Mouse (Mus musculus) liver, adult 2 months (tissue): ENCODE data around the gene Dnal1. TPM values are rescaled to one million over a fixed set of nuclear protein-coding genes. Genes with fewer than 3 reads are reported as not detected.

ENCODE experiments used
- DNase-seq: peaks from one replicate; pipeline ENCODE4 v3.0.0-alpha.2; 2011; ENCODE audit warnings: low read depth, low spot score; ENCODE audit errors: extremely low read depth
- H3K27ac ChIP-seq: fragments of 200-500 bp; replicated peaks from 2 replicates; pipeline ENCODE4 v1.5.1; 2012; ENCODE audit warnings: low read depth, mild to moderate bottlenecking, control low read depth, inconsistent platforms, low read length; ENCODE audit not compliant: insufficient read depth
- H3K27me3 ChIP-seq: fragments of 200-500 bp; 2 replicates; pipeline ENCODE4 v1.6.1; 2012; ENCODE audit warnings: mild to moderate bottlenecking, moderate library complexity, low read length, inconsistent platforms; ENCODE audit not compliant: control insufficient read depth, insufficient read depth
- H3K36me3 ChIP-seq: fragments of 200-500 bp; 2 replicates; pipeline ENCODE4 v1.6.1; 2012; ENCODE audit warnings: low read length, inconsistent platforms; ENCODE audit not compliant: control insufficient read depth, insufficient read depth
- H3K4me1 ChIP-seq: fragments of 200-500 bp; 2 replicates; pipeline ENCODE4 v1.6.1; 2011; ENCODE audit warnings: low read length; ENCODE audit not compliant: control insufficient read depth, insufficient read depth
- H3K4me3 ChIP-seq: fragments of 200-500 bp; 2 replicates; pipeline ENCODE4 v1.5.1; 2011; ENCODE audit warnings: low read depth, mild to moderate bottlenecking, control low read depth, low read length, moderate library complexity; ENCODE audit not compliant: insufficient read depth
- H3K79me2 ChIP-seq: fragments of 200-500 bp; 2 replicates; pipeline ENCODE4 v1.6.1; 2012; ENCODE audit warnings: inconsistent platforms, mild to moderate bottlenecking, low read length, moderate library complexity; ENCODE audit not compliant: control insufficient read depth, insufficient read depth
- H3K9ac ChIP-seq: fragments of 200-500 bp; 2 replicates; pipeline ENCODE4 v1.6.1; 2012; ENCODE audit warnings: low read depth, mild to moderate bottlenecking, control low read depth, inconsistent platforms, low read length
- CTCF ChIP-seq: fragments of 200-500 bp; IDR thresholded peaks from 2 replicates; pipeline ENCODE4 v1.5.1; 2011; ENCODE audit warnings: low read depth, low read length, control low read depth
- POLR2A ChIP-seq: fragments of 200-500 bp; IDR thresholded peaks from 2 replicates; pipeline ENCODE4 v1.6.1; 2011; ENCODE audit warnings: low read length, control low read depth; ENCODE audit not compliant: insufficient read depth; ENCODE audit errors: extremely low read depth
- WGBS: fragments of 180-500 bp; shearing (Covaris S2); methylation state at CpG from one replicate; pipeline ENCODE4 v1.1.7; 2018; 5-methylcytosine and 5-hydroxymethylcytosine counted together
- polyA plus RNA-seq: library from polyadenylated mRNA; depleted of rRNA; stranded (reverse); fragments of >200 nt; gene quantifications from 2 replicates; pipeline ENCODE4 v1.2.3, GENCODE M21; 2012
- total RNA-seq: library from RNA; depleted of rRNA; stranded (reverse); fragments of >200 nt; gene quantifications from 2 replicates; pipeline ENCODE4 v1.2.3, GENCODE M21; 2014

Gene Dnal1
- total and polyA plus RNA-seq, 2 experiments: 0.38 to 0.46 TPM

- no peaks in the 10 kb centered on the region for H3K27me3 ChIP-seq
- H3K9ac ChIP-seq: peak overlapping the region; percentile 52
- H3K79me2 ChIP-seq: peaks cover 49% of the 10 kb centered on the region
- H3K4me1 ChIP-seq: peaks cover 48% of the 10 kb centered on the region
- peaks cover 6% of the 10 kb centered on the region for H3K36me3 ChIP-seq
- no peak for TF ChIP-seq CTCF
- no peak for TF ChIP-seq POLR2A
- H3K4me3 ChIP-seq: peak overlapping the region; percentile 16; the same call in 1 of the 2 replicates
- peak; percentile 95 for DNase-seq
- 2% methylated on average over 9 of the region's 9 CpGs for WGBS
- H3K27ac ChIP-seq: peak overlapping the region; percentile 95
These were observed 60.1 kb downstream of the Dnal1 start for GRCm38 (mm10) chr12:84174190-84174811.

GRCm38 (mm10) chr12:84174871-84175270 lies 60.7 kb downstream of the Dnal1 start:
- H3K9ac ChIP-seq: no peak overlapping the region

GRCm38 (mm10) chr12:84175659-84176061 lies 61.5 kb downstream of the Dnal1 start:
- H3K79me2 ChIP-seq: peaks cover 53% of the 10 kb centered on the region
- H3K36me3 ChIP-seq: peaks cover 6% of the 10 kb centered on the region
- H3K27me3 ChIP-seq: no peaks in the 10 kb centered on the region
- H3K27ac ChIP-seq: peak overlapping the region; percentile 95
- H3K4me1 ChIP-seq: peaks cover 57% of the 10 kb centered on the region
- peak; percentile 88 for DNase-seq
- under 1% methylated on average over 20 of the region's 20 CpGs for WGBS
- peak overlapping the region; percentile 53 for H3K4me3 ChIP-seq
- TF ChIP-seq POLR2A (peak; percentile 48; the same call in 1 of the 2 replicates), CTCF (no peak)
- H3K9ac ChIP-seq: peak overlapping the region; percentile 81

More at GRCm38 (mm10) chr12:84174871-84175270, 60.7 kb downstream of the Dnal1 start:
- Histone ChIP-seq H3K27ac (peak overlapping the region; percentile 95), H3K4me1 (peaks cover 49% of the 10 kb centered on the region), H3K27me3 (no peaks in the 10 kb centered on the region), H3K36me3 (peaks cover 6% of the 10 kb centered on the region), H3K79me2 (peaks cover 51% of the 10 kb centered on the region), H3K4me3 (no peak overlapping the region)
- WGBS: 13% methylated on average over 6 of the region's 6 CpGs
- peak; percentile 98 for DNase-seq
- no peak for TF ChIP-seq CTCF
- TF ChIP-seq POLR2A: 0 out of 2 replicates have a peak, but pooled peaks have one; percentile 12

GRCm38 (mm10) chr12:84176126-84176769 lies 62.1 kb downstream of the Dnal1 start:
- peaks cover 63% of the 10 kb centered on the region for H3K4me1 ChIP-seq
- WGBS: 24% methylated on average over 13 of the region's 13 CpGs
- no peak for DNase-seq
- peaks cover 4% of the 10 kb centered on the region for H3K36me3 ChIP-seq
- no peak for TF ChIP-seq POLR2A
- no peak for TF ChIP-seq CTCF
- peaks cover 58% of the 10 kb centered on the region for H3K79me2 ChIP-seq
- H3K27ac ChIP-seq: peak overlapping the region; percentile 95
- H3K4me3 ChIP-seq: no peak overlapping the region; the same call in none of the 2 replicates
- H3K27me3 ChIP-seq: no peaks in the 10 kb centered on the region
- peak overlapping the region; percentile 81 for H3K9ac ChIP-seq

GRCm38 (mm10) chr12:84176886-84177765 lies 63.0 kb downstream of the Dnal1 start:
- peaks cover 68% of the 10 kb centered on the region for H3K4me1 ChIP-seq
- peak overlapping the region; percentile 95 for H3K27ac ChIP-seq
- peaks cover 4% of the 10 kb centered on the region for H3K36me3 ChIP-seq
- no peak for DNase-seq
- 67% methylated on average over 6 of the region's 6 CpGs for WGBS
- H3K79me2 ChIP-seq: peaks cover 57% of the 10 kb centered on the region
- no peak overlapping the region for H3K9ac ChIP-seq
- no peaks in the 10 kb centered on the region for H3K27me3 ChIP-seq
- TF ChIP-seq CTCF (no peak), POLR2A (no peak)
- no peak overlapping the region for H3K4me3 ChIP-seq
